Mouse (Mus musculus) heart, postnatal 25 days (tissue): ENCODE results near the gene Nol10. TPM values are rescaled to one million over a fixed set of nuclear protein-coding genes. Genes with fewer than 3 reads are reported as not detected.
A peak's percentile ranks its signal among the peaks of the same experiment; 100 is the strongest.

ENCODE experiments used
- DNase-seq: peaks from one replicate; pipeline ENCODE4 v3.0.0; 2022; ENCODE audit warnings: low spot score
- intact Hi-C: fragments of 180-260 bp; cut with DNase I; formaldehyde crosslinking; loops from one replicate; pipeline ENCODE4 v1.15.1; 2025
- total RNA-seq, 2 experiments: library from RNA; stranded (reverse); gene quantifications; 2 replicates each; pipeline ENCODE4 v1.2.3; 2021

Nol10 gene
- total RNA-seq: 1 to 10 TPM; 7.1 TPM

GRCm38 (mm10) chr12:17348048-17349036 lies at the start of gene Nol10:
Gene Nol10, plus strand, starts transcription at chr12:17348458.
- intact Hi-C loops: loop anchor here (5.0 kb wide), 2 partner anchors 81 to 199 kb away; partner anchors contain the start of gene Pdia6
- DNase-seq: peak; percentile 73

- no peak for DNase-seq
- intact Hi-C loops: no loop called here
Observed at GRCm38 (mm10) chr12:17299902-17300301, 48.4 kb upstream of the Nol10 start.

- DNase-seq: no peak
- intact Hi-C loops: no loop called here
Observed at GRCm38 (mm10) chr12:17305445-17305844, 42.8 kb upstream of the Nol10 start.

- no peak for DNase-seq
- intact Hi-C loops: no loop called here
Observed at GRCm38 (mm10) chr12:17308246-17308645, 40.0 kb upstream of the Nol10 start.

- intact Hi-C loops: no loop called here
- no peak for DNase-seq
Observed at GRCm38 (mm10) chr12:17310852-17311839, 37.1 kb upstream of the Nol10 start.

- intact Hi-C loops: no loop called here
- no peak for DNase-seq
Observed at GRCm38 (mm10) chr12:17316096-17316495, 32.2 kb upstream of the Nol10 start.

GRCm38 (mm10) chr12:17317970-17318369 lies 30.3 kb upstream of the Nol10 start:
- intact Hi-C loops: no loop called here
- no peak for DNase-seq

- DNase-seq: no peak
- intact Hi-C loops: no loop called here
Observed at GRCm38 (mm10) chr12:17318453-17318852, 29.8 kb upstream of the Nol10 start.

- DNase-seq: no peak
- intact Hi-C loops: no loop called here
Observed at GRCm38 (mm10) chr12:17324549-17325470, 23.4 kb upstream of the Nol10 start.

GRCm38 (mm10) chr12:17329259-17329658 lies 19.0 kb upstream of the Nol10 start, which contains the start of gene Atp6v1c2:
Gene Atp6v1c2, minus strand, starts transcription at chr12:17329359.
- no peak for DNase-seq
- intact Hi-C loops: no loop called here

- intact Hi-C loops: no loop called here
- no peak for DNase-seq
Observed at GRCm38 (mm10) chr12:17333459-17333858, 14.8 kb upstream of the Nol10 start.

- intact Hi-C loops: no loop called here
Observed at GRCm38 (mm10) chr12:17338338-17338737, 9.9 kb upstream of the Nol10 start.

GRCm38 (mm10) chr12:17339114-17339905 lies 8.9 kb upstream of the Nol10 start:
- intact Hi-C loops: no loop called here
- DNase-seq: no peak

More at GRCm38 (mm10) chr12:17338338-17338737, 9.9 kb upstream of the Nol10 start:
- DNase-seq: no peak

- intact Hi-C loops: loop anchor here (5.0 kb wide), 2 partner anchors 80 to 200 kb away; partner anchors contain the start of gene Pdia6
- DNase-seq: no peak
Observed at GRCm38 (mm10) chr12:17347327-17348047, 771 bp upstream of the Nol10 start.

GRCm38 (mm10) chr12:17350106-17350505 lies 1.8 kb downstream of the Nol10 start:
- intact Hi-C loops: no loop called here
- no peak for DNase-seq

- intact Hi-C loops: no loop called here
- DNase-seq: no peak
Observed at GRCm38 (mm10) chr12:17356853-17357252, 8.6 kb downstream of the Nol10 start.

GRCm38 (mm10) chr12:17357795-17358194 lies 9.5 kb downstream of the Nol10 start:
- intact Hi-C loops: no loop called here
- DNase-seq: no peak

- DNase-seq: no peak
- intact Hi-C loops: no loop called here
Observed at GRCm38 (mm10) chr12:17358981-17359380, 10.7 kb downstream of the Nol10 start.
